ENCODE assay signal across 8 mouse cellular contexts in the genomic region with DNA sequence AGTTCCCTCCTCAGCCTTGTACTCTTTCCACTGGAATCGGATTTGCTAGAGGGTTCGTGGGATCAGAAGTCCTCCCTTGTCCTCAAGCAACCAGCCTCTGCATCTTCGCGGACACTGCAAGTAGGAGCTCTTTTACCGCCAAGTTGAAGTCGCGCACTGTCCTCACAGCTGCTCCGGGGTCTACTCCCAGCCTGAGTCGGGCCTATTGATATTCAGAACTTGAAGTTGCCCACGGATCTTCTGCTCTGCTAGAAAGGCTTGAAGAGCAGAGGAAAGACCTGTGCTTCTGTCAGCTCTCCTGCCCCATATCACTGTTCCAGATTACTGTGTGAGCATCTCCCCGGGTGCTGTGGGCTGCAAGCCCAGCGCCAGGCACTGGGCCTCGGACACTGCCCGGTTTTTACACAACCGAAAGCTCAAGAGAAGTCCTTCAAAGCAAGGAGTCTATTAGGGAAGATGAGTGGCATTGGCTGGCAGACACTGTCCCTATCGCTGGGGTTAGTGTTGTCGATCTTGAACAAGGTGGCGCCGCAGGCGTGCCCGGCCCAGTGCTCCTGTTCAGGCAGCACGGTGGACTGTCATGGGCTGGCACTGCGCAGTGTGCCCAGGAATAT. TPM values are rescaled to one million over a fixed set of nuclear protein-coding genes. Genes with fewer than 3 reads are reported as not detected.
DNase-seq lines count a peak whose midpoint lies in the region; ATAC-seq lines count a peak whose summit lies in the region.

No protein-coding gene starts in this region.

- 5% methylated on average over 23 of the region's 23 CpGs for WGBS in lung, embryonic 15.5 days
- under 1% methylated on average over 23 of the region's 23 CpGs for WGBS in embryonic facial prominence, embryonic 11.5 days
- WGBS in hindbrain, embryonic 12.5 days = under 1% methylated on average over 23 of the region's 23 CpGs
- 2% methylated on average over 23 of the region's 23 CpGs for WGBS in limb, embryonic 13.5 days

- peak overlapping the region; percentile 78 for H3K4me3 ChIP-seq in lung, embryonic 15.5 days
- peak overlapping the region; percentile 66 for H3K4me3 ChIP-seq in embryonic facial prominence, embryonic 11.5 days (ENCODE audit: low read depth, low read length)
- peak overlapping the region; percentile 71 for H3K4me3 ChIP-seq in hindbrain, embryonic 12.5 days
- H3K4me3 ChIP-seq in limb, embryonic 13.5 days = peak overlapping the region; percentile 56

- 0 out of 2 replicates have a peak, but pooled peaks have one; percentile 15 for ATAC-seq in lung, embryonic 15.5 days (ENCODE audit: borderline replicate concordance, extremely low read depth, low FRiP score, low TSS enrichment)
- ATAC-seq in embryonic facial prominence, embryonic 11.5 days (replicated peaks; ENCODE audit: insufficient number of reproducible peaks, low FRiP score, low TSS enrichment, low read depth) = peak; percentile 20; the same call in 1 of the 2 replicates
- peak; percentile 29 for ATAC-seq in hindbrain, embryonic 12.5 days (ENCODE audit: low FRiP score)
- ATAC-seq in limb, embryonic 13.5 days (ENCODE audit: low FRiP score, low read depth) = no peak

- peak overlapping the region; percentile 83 for H3K4me2 ChIP-seq in lung, embryonic 15.5 days
- H3K4me2 ChIP-seq in embryonic facial prominence, embryonic 11.5 days (ENCODE audit: low read depth, low read length) = peak overlapping the region; percentile 96
- peak overlapping the region; percentile 72 for H3K4me2 ChIP-seq in hindbrain, embryonic 12.5 days (replicated peaks)
- H3K4me2 ChIP-seq in limb, embryonic 13.5 days (replicated peaks) = peak overlapping the region; percentile 96

- no peaks in the 10 kb centered on the region for H3K9me3 ChIP-seq in lung, embryonic 15.5 days
- no peaks in the 10 kb centered on the region for H3K9me3 ChIP-seq in embryonic facial prominence, embryonic 11.5 days (replicated peaks; ENCODE audit: control insufficient read depth, low read length)
- H3K9me3 ChIP-seq in hindbrain, embryonic 12.5 days (replicated peaks) = no peaks in the 10 kb centered on the region
- no peaks in the 10 kb centered on the region for H3K9me3 ChIP-seq in limb, embryonic 13.5 days

- H3K9ac ChIP-seq in lung, embryonic 15.5 days = peak overlapping the region; percentile 69
- H3K9ac ChIP-seq in embryonic facial prominence, embryonic 11.5 days (replicated peaks; ENCODE audit: low read length) = peak overlapping the region; percentile 75
- peak overlapping the region; percentile 78 for H3K9ac ChIP-seq in hindbrain, embryonic 12.5 days
- H3K9ac ChIP-seq in limb, embryonic 13.5 days = peak overlapping the region; percentile 81

- H3K4me1 ChIP-seq in lung, embryonic 15.5 days = peaks cover 19% of the 10 kb centered on the region; the same call in 1 of the 2 replicates
- no peaks in the 10 kb centered on the region for H3K4me1 ChIP-seq in embryonic facial prominence, embryonic 11.5 days (ENCODE audit: control insufficient read depth, insufficient read depth, low read length)
- H3K4me1 ChIP-seq in hindbrain, embryonic 12.5 days = peaks cover 30% of the 10 kb centered on the region
- peaks cover 30% of the 10 kb centered on the region for H3K4me1 ChIP-seq in limb, embryonic 13.5 days

- no peaks in the 10 kb centered on the region for H3K36me3 ChIP-seq in lung, embryonic 15.5 days
- no peaks in the 10 kb centered on the region for H3K36me3 ChIP-seq in embryonic facial prominence, embryonic 11.5 days (replicated peaks; ENCODE audit: control insufficient read depth, insufficient read depth, low read depth, low read length)
- no peaks in the 10 kb centered on the region for H3K36me3 ChIP-seq in hindbrain, embryonic 12.5 days
- no peaks in the 10 kb centered on the region for H3K36me3 ChIP-seq in limb, embryonic 13.5 days

- DNase-seq in lung, postnatal 36 days = no peak
- DNase-seq in embryonic facial prominence, embryonic 11.5 days (ENCODE audit: low spot score) = peak; percentile 12
- peak; percentile 46 for DNase-seq in retina, embryonic 14.5 days (ENCODE audit: low spot score)
- no peak for DNase-seq in c-Kit-positive CD71-positive TER-119-positive erythroid progenitor cells, embryonic 14.5 days (ENCODE audit: low spot score)
- no peak for DNase-seq in urinary bladder, adult 2 months (ENCODE audit: low spot score)

- no peak overlapping the region for H3K27ac ChIP-seq in lung, embryonic 15.5 days
- no peak overlapping the region for H3K27ac ChIP-seq in embryonic facial prominence, embryonic 11.5 days (replicated peaks; ENCODE audit: low read depth, low read length)
- H3K27ac ChIP-seq in hindbrain, embryonic 12.5 days = no peak overlapping the region
- H3K27ac ChIP-seq in limb, embryonic 13.5 days = no peak overlapping the region

- H3K27me3 ChIP-seq in lung, embryonic 15.5 days = no peaks in the 10 kb centered on the region
- no peaks in the 10 kb centered on the region; the same call in 1 of the 2 replicates for H3K27me3 ChIP-seq in embryonic facial prominence, embryonic 11.5 days (ENCODE audit: control insufficient read depth, insufficient read depth, low read length)
- H3K27me3 ChIP-seq in hindbrain, embryonic 12.5 days = peaks cover 11% of the 10 kb centered on the region
- peaks cover 25% of the 10 kb centered on the region for H3K27me3 ChIP-seq in limb, embryonic 13.5 days

RNA-seq across cellular contexts. Expression of a gene that starts 1.8 kb away (rescaled TPM):
- polyA plus RNA-seq in lung, embryonic 15.5 days (2015; fragmentation: Nextera tagmentation; extraction: Ambion mirVana) = 32.8 and 39.3 TPM in 2 replicates
- 19.4 and 23.8 TPM in 2 replicates for polyA plus RNA-seq in embryonic facial prominence, embryonic 11.5 days (2014; fragmentation: Nextera tagmentation; extraction: Ambion mirVana)
- polyA plus RNA-seq in hindbrain, embryonic 12.5 days (2016; fragmentation: Nextera tagmentation; extraction: Ambion mirVana) = 71.7 and 78.1 TPM in 2 replicates
- polyA plus RNA-seq in limb, embryonic 13.5 days (2015; fragmentation: Nextera tagmentation; extraction: Ambion mirVana) = 37.0 and 40.7 TPM in 2 replicates
- 4.8 and 6.5 TPM in 2 replicates for polyA plus RNA-seq in urinary bladder, adult 2 months (2012; rRNA removed)

Comparison
In these comparisons a context has a peak if more than half of its experiments do, and no peak if none do; other contexts are left out.
1. DNase-seq: peak in embryonic facial prominence, embryonic 11.5 days (single experiment) and retina, embryonic 14.5 days (single experiment); none in lung, postnatal 36 days (single experiment), c-Kit-positive CD71-positive TER-119-positive erythroid progenitor cells, embryonic 14.5 days (single experiment) and urinary bladder, adult 2 months (single experiment).
2. Peak in every context shown above with its lines, with median percentiles within 50 percentile points of each other: H3K4me2 ChIP-seq, H3K4me3 ChIP-seq and H3K9ac ChIP-seq.